20 mouse cellular contexts compared by ENCODE assay signal in genomic region chr10:44339326-44339725, GRCm38 (mm10).
"Had no signal": no experiment of that assay in that cellular context is flagged by ENCODE, and none has a peak within 500 bp of the region (broad histone marks: within the 10 kb centered on the region; RNA-seq: fewer than 3 reads in every experiment).

No protein-coding gene starts in this region.

- H3K27ac ChIP-seq: midbrain, embryonic 12.5 days; neural tube, embryonic 13.5 days; neural tube, embryonic 15.5 days; stomach, embryonic 15.5 days; stomach, postnatal 0 days had no signal

- H3K4me3 ChIP-seq: midbrain, embryonic 10.5 days; midbrain, embryonic 12.5 days; myocyte; neural tube, embryonic 13.5 days; neural tube, embryonic 15.5 days; stomach, embryonic 15.5 days had no signal

- H3K4me1 ChIP-seq: stomach, embryonic 15.5 days had no signal

- DNase-seq: lung, adult 18-20 months; lung, embryonic 14.5 days; lung, postnatal 10 days; lung, postnatal 4 days; midbrain, embryonic 14.5 days; retina, postnatal 1 day; right cerebral cortex, adult 18-20 months; right cerebral cortex, postnatal 25 days; right cerebral cortex, postnatal 4 days; spleen, adult 18-20 months; thymus, adult 2 months; thymus, postnatal 25 days; thymus, postnatal 4 days had no signal

- H3K9ac ChIP-seq: lung, embryonic 14.5 days; midbrain, embryonic 12.5 days; neural tube, embryonic 13.5 days; neural tube, embryonic 15.5 days; stomach, embryonic 15.5 days had no signal

- H3K4me2 ChIP-seq: lung, embryonic 14.5 days; midbrain, embryonic 12.5 days; neural tube, embryonic 13.5 days; neural tube, embryonic 15.5 days; stomach, embryonic 15.5 days had no signal

- H3K9me3 ChIP-seq: midbrain, embryonic 10.5 days; midbrain, embryonic 12.5 days; neural tube, embryonic 13.5 days; neural tube, embryonic 15.5 days; stomach, embryonic 15.5 days had no signal

- H3K36me3 ChIP-seq: neural tube, embryonic 15.5 days; stomach, embryonic 15.5 days had no signal

- H3K27me3 ChIP-seq: midbrain, embryonic 12.5 days; neural tube, embryonic 13.5 days; neural tube, embryonic 15.5 days; stomach, embryonic 15.5 days had no signal
